Comparison of ENCODE assay signal across 8 mouse cellular contexts in the genomic region with DNA sequence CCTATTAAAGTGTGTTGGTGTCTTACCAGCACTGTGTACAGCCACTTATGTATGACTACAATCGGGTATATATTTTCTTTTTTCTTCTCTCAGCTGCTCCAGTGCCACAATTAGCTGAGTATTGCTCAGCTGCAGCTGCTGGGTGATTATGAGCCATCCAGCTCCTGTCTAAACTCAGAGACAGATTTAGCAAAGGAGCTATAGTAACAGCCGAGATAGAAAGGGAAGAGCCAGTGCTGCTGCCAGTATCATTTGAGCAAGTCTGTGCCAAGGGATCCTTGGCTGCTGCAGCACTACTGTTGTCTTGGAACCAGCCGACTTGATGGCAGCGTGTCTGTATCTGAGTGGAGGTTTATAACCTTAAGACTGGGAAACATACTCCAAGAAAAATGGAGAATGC. TPM values are rescaled to one million over a fixed set of nuclear protein-coding genes. Genes with fewer than 3 reads are reported as not detected.
DNase-seq lines count a peak whose midpoint lies in the region; TF ChIP-seq lines count a peak whose summit lies in the region.

No protein-coding gene starts in this region.

- TF ChIP-seq POLR2A in brain, embryonic 14.5 days (IDR thresholded peaks at IDR 0.05; ENCODE audit: borderline replicate concordance, extremely low read depth, insufficient read depth, insufficient read length, poor library complexity, severe bottlenecking), result no peak

- TF ChIP-seq CTCF in brain, embryonic 14.5 days (IDR thresholded peaks at IDR 0.05; ENCODE audit: borderline replicate concordance, extremely low read depth, insufficient read depth, insufficient read length), result no peak

- DNase-seq in gastrocnemius, postnatal 14 days, result peak; percentile 8
- no peak for DNase-seq in gastrocnemius, postnatal 25 days
- DNase-seq in brain, embryonic 14.5 days (ENCODE audit: low read depth), result peak; percentile 91
- DNase-seq in frontal cortex, postnatal 14 days (ENCODE audit: low spot score in 2 of 2), result peak; percentile 26 to 40
- DNase-seq in layer of hippocampus, adult 9-11 months, result peak; percentile 74
- peak; percentile 70 for DNase-seq in right cerebral cortex, adult 18-20 months
- no peak for DNase-seq in retina, postnatal 1 day
- no peak for DNase-seq in urinary bladder, postnatal 10 days (ENCODE audit: low spot score)

- intact Hi-C loops in gastrocnemius, postnatal 14 days (cut with DNase I; ENCODE audit: low total_unique reads), result no loop called here

RNA-seq across cellular contexts. Expression of gene Yes1, which starts 3.7 kb away (rescaled TPM):
- 10 to 100 TPM; 14.1 to 15.7 TPM for total RNA-seq in gastrocnemius, postnatal 14 days (2021)
- 1 to 10 TPM; 8.0 to 9.0 TPM for total RNA-seq in gastrocnemius, postnatal 25 days (2021)
- polyA plus RNA-seq in brain, embryonic 14.5 days (2012; rRNA removed), result 6.4 and 10.3 TPM in 2 replicates

Comparison
In these comparisons a context has a peak if more than half of its experiments do, and no peak if none do; other contexts are left out.
1. DNase-seq: peak in gastrocnemius, postnatal 14 days (single experiment), brain, embryonic 14.5 days (single experiment), frontal cortex, postnatal 14 days (2 of 2), layer of hippocampus, adult 9-11 months (single experiment) and right cerebral cortex, adult 18-20 months (single experiment); none in gastrocnemius, postnatal 25 days (single experiment), retina, postnatal 1 day (single experiment) and urinary bladder, postnatal 10 days (single experiment).